Mouse (Mus musculus): ENCODE results near the gene Adck1. TPM values are rescaled to one million over a fixed set of nuclear protein-coding genes. Genes with fewer than 3 reads are reported as not detected.
"Not testable (repeated sequence)": the region's sequence is repeated elsewhere in the genome, so short reads cannot be mapped to it uniquely, and the experiment has no call there.

The Adck1 gene
- polyA plus RNA-seq, 1 experiment from 2014 or later = 21.0 TPM

DNA sequence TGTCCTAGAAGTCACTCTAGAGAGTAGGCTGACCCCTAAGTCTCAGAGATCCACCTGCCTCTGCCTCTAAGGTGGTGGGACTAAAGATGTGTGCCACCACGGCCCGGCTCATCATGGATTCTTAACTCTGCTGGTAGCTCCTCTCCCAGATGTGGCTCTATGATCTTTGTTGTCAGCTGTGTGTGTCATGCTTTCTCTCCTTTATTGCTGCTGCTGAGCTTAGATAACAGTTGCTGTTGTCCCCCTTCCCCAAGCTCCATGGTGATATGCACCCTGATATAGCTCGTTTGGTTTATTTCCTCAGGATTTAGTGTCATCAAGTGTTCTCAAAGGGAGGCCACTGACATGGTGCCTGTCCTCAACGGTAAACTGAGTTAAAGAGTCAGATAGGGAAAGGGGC, 9.3 kb downstream of the Adck1 start:
- H3K4me2 ChIP-seq (ENCODE audit: low read length); H3K27ac ChIP-seq (ENCODE audit: low read depth, low read length); ATAC-seq; H3K9me3 ChIP-seq (replicated peaks; ENCODE audit: control insufficient read depth, low read length); H3K36me3 ChIP-seq (ENCODE audit: control insufficient read depth, insufficient read depth, low read length); H3K4me3 ChIP-seq (ENCODE audit: low read depth, low read length); H3K9ac ChIP-seq (ENCODE audit: low read length); H3K4me1 ChIP-seq (ENCODE audit: control insufficient read depth, insufficient read depth, low read length); DNase-seq (ENCODE audit: low spot score); H3K27me3 ChIP-seq (replicated peaks; ENCODE audit: control insufficient read depth, insufficient read depth, low read length): not testable (repeated sequence)
- 86% methylated on average over 4 of the region's 4 CpGs for WGBS

DNA sequence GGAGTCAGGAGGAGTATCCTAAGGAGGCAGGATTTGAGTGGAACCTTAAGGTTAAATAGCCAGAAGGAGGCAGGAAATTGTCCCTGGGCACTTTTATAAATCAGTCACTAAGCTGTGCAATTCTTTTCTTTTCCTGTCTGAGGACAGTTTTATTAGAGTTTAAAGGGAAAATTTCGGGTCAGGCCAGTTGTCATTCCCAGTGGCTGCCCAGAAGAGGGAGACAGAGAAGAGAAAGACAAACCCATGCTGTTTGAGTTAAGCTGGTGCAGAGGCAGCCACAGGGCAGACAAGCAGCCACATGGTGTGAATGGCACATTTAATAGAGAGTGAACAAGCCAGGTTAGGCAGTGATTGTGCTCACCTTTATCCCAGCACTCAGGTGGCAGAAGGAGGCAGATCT, 10.0 kb downstream of the Adck1 start:
- H3K9ac ChIP-seq (ENCODE audit: low read length); DNase-seq (ENCODE audit: low spot score); ATAC-seq; H3K9me3 ChIP-seq (replicated peaks; ENCODE audit: control insufficient read depth, low read length); H3K27me3 ChIP-seq (replicated peaks; ENCODE audit: control insufficient read depth, insufficient read depth, low read length); H3K4me2 ChIP-seq (ENCODE audit: low read length); H3K36me3 ChIP-seq (ENCODE audit: control insufficient read depth, insufficient read depth, low read length); H3K4me1 ChIP-seq (ENCODE audit: control insufficient read depth, insufficient read depth, low read length); H3K27ac ChIP-seq (ENCODE audit: low read depth, low read length); H3K4me3 ChIP-seq (ENCODE audit: low read depth, low read length): not testable (repeated sequence)
- WGBS = 15% methylated on average over 1 of the region's 1 CpGs

DNA sequence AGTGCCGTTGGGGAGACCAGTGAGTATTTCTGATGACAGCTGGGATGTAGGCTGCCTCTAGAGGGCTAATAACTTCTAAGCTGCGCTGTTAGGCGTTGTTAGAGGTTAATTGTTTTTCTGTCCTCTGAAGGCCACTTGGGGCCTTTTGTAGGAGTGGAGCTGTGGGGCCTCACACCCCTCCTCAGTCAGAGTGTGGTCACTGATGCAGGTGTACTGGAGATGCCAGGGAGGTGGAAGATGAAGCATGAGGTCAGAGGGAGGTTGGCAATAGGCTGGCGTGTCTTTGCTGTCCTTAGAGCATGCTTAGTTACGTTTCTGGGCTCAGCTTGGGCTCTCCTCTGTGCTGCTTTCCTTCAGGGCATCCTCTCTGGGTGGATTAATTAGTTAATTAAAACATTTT, 11.7 kb downstream of the Adck1 start:
- no peak overlapping the region for H3K9ac ChIP-seq (ENCODE audit: low read length)
- no peaks in the 10 kb centered on the region for H3K36me3 ChIP-seq (ENCODE audit: control insufficient read depth, insufficient read depth, low read length)
- H3K27me3 ChIP-seq (replicated peaks; ENCODE audit: control insufficient read depth, insufficient read depth, low read length) = no peaks in the 10 kb centered on the region
- ATAC-seq = no peak
- no peaks in the 10 kb centered on the region for H3K4me1 ChIP-seq (ENCODE audit: control insufficient read depth, insufficient read depth, low read length)
- WGBS = 61% methylated on average over 5 of the region's 5 CpGs
- no peaks in the 10 kb centered on the region for H3K9me3 ChIP-seq (replicated peaks; ENCODE audit: control insufficient read depth, low read length)
- no peak overlapping the region for H3K4me3 ChIP-seq (ENCODE audit: low read depth, low read length)
- no peak overlapping the region for H3K4me2 ChIP-seq (ENCODE audit: low read length)
- no peak overlapping the region for H3K27ac ChIP-seq (ENCODE audit: low read depth, low read length)
- DNase-seq (ENCODE audit: low spot score) = no peak

DNA sequence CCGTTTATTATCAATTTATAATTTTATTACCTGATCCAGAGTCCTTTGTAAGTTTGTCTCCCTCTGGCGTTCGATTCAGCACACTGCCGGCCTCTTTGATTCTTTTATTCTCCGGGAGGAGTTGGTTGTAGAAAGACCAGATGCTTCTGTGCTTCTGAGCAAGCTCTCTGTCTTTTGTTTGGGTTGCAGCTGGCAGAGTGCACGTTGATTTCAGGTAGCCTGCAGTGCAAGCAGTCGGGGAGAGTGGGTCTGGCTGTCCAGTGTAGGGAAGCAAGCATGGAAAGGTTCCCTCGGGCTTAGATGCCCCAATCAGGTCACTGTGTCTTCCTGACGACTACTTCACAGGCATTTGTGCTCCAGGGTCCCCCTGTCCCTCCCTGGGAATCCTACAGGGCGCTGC, 16.5 kb downstream of the Adck1 start:
- DNase-seq (ENCODE audit: low spot score) (peak; percentile 75), ATAC-seq (0 out of 2 replicates have a peak, but pooled peaks have one; percentile 48)
- Histone ChIP-seq H3K36me3 (ENCODE audit: control insufficient read depth, insufficient read depth, low read length) (no peaks in the 10 kb centered on the region), H3K9me3 (replicated peaks; ENCODE audit: control insufficient read depth, low read length) (no peaks in the 10 kb centered on the region), H3K27me3 (replicated peaks; ENCODE audit: control insufficient read depth, insufficient read depth, low read length) (no peaks in the 10 kb centered on the region), H3K4me1 (ENCODE audit: control insufficient read depth, insufficient read depth, low read length) (no peaks in the 10 kb centered on the region), H3K4me3 (ENCODE audit: low read depth, low read length) (no peak overlapping the region), H3K27ac (ENCODE audit: low read depth, low read length) (no peak overlapping the region), H3K9ac (ENCODE audit: low read length) (no peak overlapping the region), H3K4me2 (ENCODE audit: low read length) (no peak overlapping the region)
- WGBS = 35% methylated on average over 10 of the region's 10 CpGs

DNA sequence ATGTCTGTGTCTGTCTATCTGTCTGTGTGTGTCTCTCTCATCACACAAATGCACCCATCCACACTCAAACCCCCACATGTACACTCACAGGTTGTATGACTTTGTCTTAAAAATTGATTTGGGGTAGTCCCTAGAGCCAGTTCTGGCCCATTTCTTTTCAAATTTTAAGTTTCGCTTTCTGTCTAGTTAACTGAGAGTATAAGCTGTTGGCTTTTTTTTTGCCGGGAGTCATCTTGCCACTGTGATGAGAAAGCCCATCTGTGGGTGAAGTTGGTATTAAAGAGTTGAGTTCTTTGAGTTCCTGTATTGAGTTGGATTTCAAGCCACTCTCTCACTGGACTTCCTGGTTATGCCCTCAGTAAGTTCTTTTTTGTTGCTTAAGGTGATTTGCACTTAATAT, 17.9 kb downstream of the Adck1 start:
- WGBS = 93% methylated on average over 2 of the region's 2 CpGs
- no peaks in the 10 kb centered on the region for H3K36me3 ChIP-seq (ENCODE audit: control insufficient read depth, insufficient read depth, low read length)
- no peak for DNase-seq (ENCODE audit: low spot score)
- no peak for ATAC-seq
- H3K9me3 ChIP-seq (replicated peaks; ENCODE audit: control insufficient read depth, low read length) = no peaks in the 10 kb centered on the region
- no peaks in the 10 kb centered on the region for H3K27me3 ChIP-seq (replicated peaks; ENCODE audit: control insufficient read depth, insufficient read depth, low read length)
- no peaks in the 10 kb centered on the region for H3K4me1 ChIP-seq (ENCODE audit: control insufficient read depth, insufficient read depth, low read length)
- no peak overlapping the region for H3K27ac ChIP-seq (ENCODE audit: low read depth, low read length)
- H3K4me3 ChIP-seq (ENCODE audit: low read depth, low read length) = no peak overlapping the region
- H3K4me2 ChIP-seq (ENCODE audit: low read length) = no peak overlapping the region
- no peak overlapping the region for H3K9ac ChIP-seq (ENCODE audit: low read length)

DNA sequence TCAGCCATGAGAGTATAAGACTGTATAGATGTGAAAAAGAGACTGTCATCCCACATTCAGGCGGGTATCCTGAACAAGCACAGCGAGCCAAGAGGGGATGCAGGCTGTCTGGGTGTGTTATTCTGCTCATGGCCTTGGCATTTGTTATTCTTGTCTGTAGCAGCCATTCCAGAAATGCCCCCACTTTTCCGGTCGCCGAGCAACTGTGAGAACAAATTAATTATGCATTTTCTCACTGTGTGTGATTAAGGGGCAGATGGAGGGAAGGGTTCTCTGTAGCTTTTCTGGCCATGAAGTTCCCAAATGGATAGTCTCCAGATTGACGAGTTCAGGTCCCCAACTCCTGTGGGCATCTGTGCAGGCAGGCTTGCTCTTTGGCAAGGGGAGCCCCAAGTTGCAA, 28.5 kb downstream of the Adck1 start:
- peak; percentile 91 for ATAC-seq
- DNase-seq (ENCODE audit: low spot score) = peak; percentile 86
- no peak overlapping the region for H3K4me3 ChIP-seq (ENCODE audit: low read depth, low read length)
- H3K27me3 ChIP-seq (replicated peaks; ENCODE audit: control insufficient read depth, insufficient read depth, low read length) = no peaks in the 10 kb centered on the region
- peak overlapping the region; percentile 45; the same call in 1 of the 2 replicates for H3K27ac ChIP-seq (ENCODE audit: low read depth, low read length)
- no peaks in the 10 kb centered on the region for H3K36me3 ChIP-seq (ENCODE audit: control insufficient read depth, insufficient read depth, low read length)
- 19% methylated on average over 6 of the region's 6 CpGs for WGBS
- H3K4me2 ChIP-seq (ENCODE audit: low read length) = no peak overlapping the region
- no peaks in the 10 kb centered on the region; the same call in 1 of the 2 replicates for H3K4me1 ChIP-seq (ENCODE audit: control insufficient read depth, insufficient read depth, low read length)
- H3K9ac ChIP-seq (ENCODE audit: low read length) = no peak overlapping the region
- H3K9me3 ChIP-seq (replicated peaks; ENCODE audit: control insufficient read depth, low read length) = no peaks in the 10 kb centered on the region

DNA sequence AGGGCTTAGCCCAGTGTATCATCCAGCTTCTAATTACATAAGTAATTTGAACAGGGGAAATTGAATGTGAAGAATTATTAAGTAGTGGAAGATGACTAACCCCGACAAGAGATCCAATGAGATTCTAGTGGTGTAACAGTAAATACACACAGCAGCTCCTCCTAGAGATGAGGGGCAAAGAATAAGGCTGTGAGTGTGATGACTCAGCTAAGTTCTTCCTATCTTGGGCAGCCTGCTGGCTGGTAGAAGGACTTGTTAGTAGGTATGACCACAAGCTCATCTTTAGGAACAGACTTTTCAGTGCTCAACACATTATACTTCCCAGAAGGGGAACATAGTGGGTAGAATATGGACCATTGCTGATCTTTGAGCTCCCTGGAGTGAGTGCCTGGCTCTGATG, 38.3 kb downstream of the Adck1 start:
- Histone ChIP-seq H3K9me3 (replicated peaks; ENCODE audit: control insufficient read depth, low read length) (no peaks in the 10 kb centered on the region), H3K9ac (ENCODE audit: low read length) (no peak overlapping the region), H3K27ac (ENCODE audit: low read depth, low read length) (no peak overlapping the region), H3K4me2 (ENCODE audit: low read length) (no peak overlapping the region), H3K4me3 (ENCODE audit: low read depth, low read length) (no peak overlapping the region), H3K36me3 (ENCODE audit: control insufficient read depth, insufficient read depth, low read length) (no peaks in the 10 kb centered on the region), H3K27me3 (replicated peaks; ENCODE audit: control insufficient read depth, insufficient read depth, low read length) (no peaks in the 10 kb centered on the region), H3K4me1 (ENCODE audit: control insufficient read depth, insufficient read depth, low read length) (no peaks in the 10 kb centered on the region)
- ATAC-seq (no peak), DNase-seq (ENCODE audit: low spot score) (no peak)
- WGBS = 88% methylated on average over 1 of the region's 1 CpGs

DNA sequence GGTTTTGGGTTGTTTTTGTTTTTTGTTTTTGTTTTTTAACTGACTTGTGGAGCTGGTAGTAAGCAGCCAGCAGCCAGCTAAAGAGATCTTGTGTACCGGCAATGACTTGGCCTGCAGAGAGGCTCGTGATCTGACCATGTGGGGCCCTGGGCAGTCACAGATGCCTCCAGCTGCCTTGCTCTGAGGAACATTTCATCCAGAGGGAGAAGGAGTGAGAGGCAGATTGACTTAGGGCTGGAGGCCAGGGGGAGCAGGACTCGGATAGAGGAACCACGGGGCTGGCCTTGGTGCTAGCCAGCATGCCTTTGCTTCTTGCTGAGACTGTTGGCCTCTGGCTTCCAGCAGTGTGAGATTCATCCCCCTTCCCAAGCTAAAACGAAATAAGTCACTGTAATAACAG, 43.2 kb downstream of the Adck1 start:
- Histone ChIP-seq H3K27me3 (replicated peaks; ENCODE audit: control insufficient read depth, insufficient read depth, low read length) (no peaks in the 10 kb centered on the region), H3K27ac (ENCODE audit: low read depth, low read length) (no peak overlapping the region), H3K4me3 (ENCODE audit: low read depth, low read length) (no peak overlapping the region), H3K4me2 (ENCODE audit: low read length) (no peak overlapping the region), H3K9me3 (replicated peaks; ENCODE audit: control insufficient read depth, low read length) (no peaks in the 10 kb centered on the region), H3K4me1 (ENCODE audit: control insufficient read depth, insufficient read depth, low read length) (no peaks in the 10 kb centered on the region), H3K9ac (ENCODE audit: low read length) (no peak overlapping the region), H3K36me3 (ENCODE audit: control insufficient read depth, insufficient read depth, low read length) (no peaks in the 10 kb centered on the region)
- 62% methylated on average over 5 of the region's 5 CpGs for WGBS
- DNase-seq (ENCODE audit: low spot score) (no peak), ATAC-seq (no peak)

DNA sequence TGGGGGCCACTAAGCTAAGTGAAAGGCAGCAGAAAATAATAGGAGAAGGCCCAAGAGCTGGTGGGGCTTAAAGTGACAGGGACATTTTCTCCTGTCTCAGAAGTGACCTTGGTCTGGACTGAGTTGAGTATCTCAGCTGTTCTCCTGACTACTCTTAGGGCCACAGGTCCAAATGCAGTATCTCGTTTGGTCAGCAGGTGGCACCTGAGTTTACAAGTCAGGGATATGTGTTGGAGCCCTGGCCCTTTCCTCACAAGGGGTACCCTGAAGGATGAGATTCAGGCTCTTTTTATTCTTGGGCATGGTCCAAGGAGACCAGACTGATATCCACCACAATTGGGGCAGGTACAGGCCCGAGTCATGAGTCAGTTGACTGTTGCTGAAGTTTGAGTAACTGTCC, 44.8 kb downstream of the Adck1 start:
- WGBS = 29% methylated on average over 2 of the region's 2 CpGs
- DNase-seq (ENCODE audit: low spot score) (peak; percentile 73), ATAC-seq (peak; percentile 59)
- Histone ChIP-seq H3K4me3 (ENCODE audit: low read depth, low read length) (no peak overlapping the region), H3K36me3 (ENCODE audit: control insufficient read depth, insufficient read depth, low read length) (no peaks in the 10 kb centered on the region), H3K4me1 (ENCODE audit: control insufficient read depth, insufficient read depth, low read length) (no peaks in the 10 kb centered on the region), H3K9me3 (replicated peaks; ENCODE audit: control insufficient read depth, low read length) (no peaks in the 10 kb centered on the region), H3K9ac (ENCODE audit: low read length) (no peak overlapping the region), H3K27ac (ENCODE audit: low read depth, low read length) (no peak overlapping the region), H3K4me2 (ENCODE audit: low read length) (no peak overlapping the region), H3K27me3 (replicated peaks; ENCODE audit: control insufficient read depth, insufficient read depth, low read length) (no peaks in the 10 kb centered on the region)

DNA sequence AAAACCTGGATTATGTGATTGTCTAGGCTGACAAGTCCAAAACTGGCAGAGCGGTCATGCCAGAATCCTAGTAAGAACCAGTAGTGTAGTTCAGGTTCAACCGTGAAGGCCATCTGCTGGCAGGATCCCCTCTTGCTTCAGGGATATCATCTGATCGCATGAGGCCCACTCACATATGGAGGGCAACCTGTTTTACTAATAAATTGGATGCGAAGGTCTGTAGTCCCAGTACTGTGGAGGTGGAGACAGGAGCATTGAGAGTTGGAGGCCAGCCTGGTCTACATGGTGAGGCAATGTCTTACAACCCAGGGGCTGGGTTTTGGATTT, 47.6 kb downstream of the Adck1 start:
- no peak overlapping the region for H3K27ac ChIP-seq (ENCODE audit: low read depth, low read length)
- no peaks in the 10 kb centered on the region for H3K4me1 ChIP-seq (ENCODE audit: control insufficient read depth, insufficient read depth, low read length)
- no peak overlapping the region for H3K4me2 ChIP-seq (ENCODE audit: low read length)
- DNase-seq (ENCODE audit: low spot score) = no peak
- H3K27me3 ChIP-seq (replicated peaks; ENCODE audit: control insufficient read depth, insufficient read depth, low read length) = no peaks in the 10 kb centered on the region
- no peak overlapping the region for H3K9ac ChIP-seq (ENCODE audit: low read length)
- 93% methylated on average over 4 of the region's 4 CpGs for WGBS
- no peaks in the 10 kb centered on the region for H3K36me3 ChIP-seq (ENCODE audit: control insufficient read depth, insufficient read depth, low read length)
- no peak overlapping the region for H3K4me3 ChIP-seq (ENCODE audit: low read depth, low read length)
- no peaks in the 10 kb centered on the region; the same call in 1 of the 2 replicates for H3K9me3 ChIP-seq (replicated peaks; ENCODE audit: control insufficient read depth, low read length)
- no peak for ATAC-seq
